Mouse (Mus musculus) cerebellum, adult 2 months (tissue): Measurements from ENCODE around the gene Ccnk.

Experiments used
- CTCF ChIP-seq: fragments of 200-500 bp; IDR thresholded peaks from 2 replicates; pipeline ENCODE4 v1.5.1; 2011; ENCODE audit warnings: low read depth, mild to moderate bottlenecking, control low read depth, low read length, moderate library complexity, borderline replicate concordance; ENCODE audit not compliant: insufficient read depth
- POLR2A ChIP-seq: fragments of 200-500 bp; IDR thresholded peaks from 2 replicates; pipeline ENCODE4 v1.6.1; 2011; ENCODE audit warnings: low read length, control low read depth, borderline replicate concordance; ENCODE audit not compliant: insufficient read depth

DNA sequence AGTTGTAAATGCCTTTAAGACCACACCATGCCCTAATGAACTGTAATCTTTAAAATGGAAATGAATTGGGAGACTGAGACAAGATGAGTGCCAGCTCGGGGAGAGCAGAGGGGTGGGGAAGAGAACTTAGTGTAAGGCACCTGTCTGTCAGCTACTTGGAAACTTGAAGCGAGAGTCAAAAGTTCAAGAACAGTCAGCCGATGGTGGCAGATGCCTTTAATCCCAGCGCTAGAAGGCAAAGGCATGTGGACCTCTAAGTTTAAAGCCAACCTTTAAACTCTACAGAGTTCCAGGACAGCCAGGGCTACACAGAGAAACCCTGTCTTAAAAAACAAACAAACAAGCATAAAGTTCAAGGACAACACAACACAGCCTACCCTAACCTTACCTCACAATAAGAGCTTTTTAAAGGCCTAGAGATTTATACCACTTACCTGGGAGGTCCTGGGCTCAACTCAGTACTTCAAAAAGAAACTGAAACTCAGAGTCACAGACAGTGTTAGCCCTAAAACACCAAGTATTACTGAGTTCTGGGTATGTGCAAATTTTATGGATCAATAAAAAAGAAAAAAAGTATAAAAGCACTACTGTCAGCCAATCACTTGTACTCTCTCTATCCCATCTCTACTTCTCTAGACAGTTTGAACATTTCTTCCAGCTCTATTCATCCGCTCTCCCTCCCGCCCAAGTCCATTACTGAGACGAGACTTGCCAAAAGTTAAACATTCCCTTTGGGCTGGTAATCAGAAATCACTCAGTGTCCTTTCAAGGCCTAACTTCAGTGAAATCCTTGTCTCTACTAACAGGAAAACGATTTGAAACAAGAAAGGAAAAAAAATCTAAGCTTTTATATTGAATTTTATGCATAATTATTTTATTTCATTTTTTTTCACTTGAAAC, 4.5 kb upstream of the Ccnk start:
- TF ChIP-seq CTCF = no peak
- TF ChIP-seq POLR2A = no peak
